Comparison of ENCODE assay signal across 21 mouse cellular contexts in genomic region chr5:77827971-77828370, GRCm38 (mm10).
DNase-seq lines count a peak whose midpoint lies in the region; ATAC-seq and TF ChIP-seq lines count a peak whose summit lies in the region.
"Had no signal": no experiment of that assay in that cellular context is flagged by ENCODE, and none has a peak within 500 bp of the region (broad histone marks: within the 10 kb centered on the region; RNA-seq: fewer than 3 reads in every experiment).

No protein-coding gene starts in this region.

- no peaks in the 10 kb centered on the region for H3K27me3 ChIP-seq in midbrain, embryonic 10.5 days (ENCODE audit: low read depth, poor library complexity, severe bottlenecking)
- no peaks in the 10 kb centered on the region for H3K27me3 ChIP-seq in midbrain, embryonic 16.5 days (ENCODE audit: control insufficient read depth, insufficient read depth, low read depth, low read length)
- no peaks in the 10 kb centered on the region for H3K27me3 ChIP-seq in midbrain, embryonic 12.5 days
- no peaks in the 10 kb centered on the region for H3K27me3 ChIP-seq in midbrain, postnatal 0 days (ENCODE audit: insufficient read depth, low read length)
- no peaks in the 10 kb centered on the region for H3K27me3 ChIP-seq in stomach, postnatal 0 days (ENCODE audit: control insufficient read depth, insufficient read depth, low read length)
- H3K27me3 ChIP-seq: embryonic facial prominence, embryonic 13.5 days; embryonic facial prominence, embryonic 15.5 days; forebrain, embryonic 13.5 days; forebrain, embryonic 15.5 days had no signal

- no peak for ATAC-seq in midbrain, embryonic 16.5 days
- ATAC-seq in midbrain, embryonic 12.5 days (ENCODE audit: low FRiP score, low read depth), result peak; percentile 60; the same call in 1 of the 2 replicates
- no peak for ATAC-seq in midbrain, postnatal 0 days (ENCODE audit: low FRiP score)
- ATAC-seq in stomach, postnatal 0 days (ENCODE audit: low FRiP score, low TSS enrichment), result peak; percentile 29; the same call in 1 of the 2 replicates
- ATAC-seq: forebrain, embryonic 13.5 days had no signal

- H3K4me2 ChIP-seq in midbrain, embryonic 16.5 days (ENCODE audit: low read length), result no peak overlapping the region
- H3K4me2 ChIP-seq in midbrain, embryonic 12.5 days (replicated peaks), result no peak overlapping the region
- no peak overlapping the region for H3K4me2 ChIP-seq in midbrain, postnatal 0 days (ENCODE audit: low read depth, low read length, poor library complexity, severe bottlenecking)
- no peak overlapping the region for H3K4me2 ChIP-seq in stomach, postnatal 0 days (replicated peaks; ENCODE audit: low read depth)
- H3K4me2 ChIP-seq: embryonic facial prominence, embryonic 13.5 days; embryonic facial prominence, embryonic 15.5 days; forebrain, embryonic 13.5 days; forebrain, embryonic 15.5 days had no signal

- no peak overlapping the region for H3K4me3 ChIP-seq in midbrain, embryonic 10.5 days
- H3K4me3 ChIP-seq in midbrain, embryonic 16.5 days (ENCODE audit: low read depth, low read length), result no peak overlapping the region
- no peak overlapping the region for H3K4me3 ChIP-seq in midbrain, embryonic 12.5 days
- H3K4me3 ChIP-seq in midbrain, postnatal 0 days (ENCODE audit: low read depth, low read length), result no peak overlapping the region
- no peak overlapping the region for H3K4me3 ChIP-seq in stomach, postnatal 0 days (ENCODE audit: low read depth, low read length)
- H3K4me3 ChIP-seq: embryonic facial prominence, embryonic 13.5 days; embryonic facial prominence, embryonic 15.5 days; erythroblast, embryonic 14.5 days; forebrain, embryonic 13.5 days; forebrain, embryonic 15.5 days had no signal

- peaks cover 10% of the 10 kb centered on the region for H3K4me1 ChIP-seq in midbrain, embryonic 10.5 days
- H3K4me1 ChIP-seq in midbrain, embryonic 16.5 days (ENCODE audit: control insufficient read depth, insufficient read depth, low read length), result no peaks in the 10 kb centered on the region
- H3K4me1 ChIP-seq in midbrain, embryonic 12.5 days, result no peaks in the 10 kb centered on the region
- H3K4me1 ChIP-seq in midbrain, postnatal 0 days (ENCODE audit: insufficient read depth, low read length), result no peaks in the 10 kb centered on the region
- no peaks in the 10 kb centered on the region for H3K4me1 ChIP-seq in stomach, postnatal 0 days (replicated peaks; ENCODE audit: control insufficient read depth, insufficient read depth)
- H3K4me1 ChIP-seq: embryonic facial prominence, embryonic 13.5 days; embryonic facial prominence, embryonic 15.5 days; forebrain, embryonic 13.5 days; forebrain, embryonic 15.5 days had no signal

- 0 out of 2 replicates have a peak overlapping the region, but pooled peaks have one; percentile 38 for H3K27ac ChIP-seq in midbrain, embryonic 10.5 days (replicated peaks)
- no peak overlapping the region for H3K27ac ChIP-seq in midbrain, embryonic 16.5 days (ENCODE audit: low read length)
- no peak overlapping the region for H3K27ac ChIP-seq in midbrain, embryonic 12.5 days (replicated peaks)
- no peak overlapping the region for H3K27ac ChIP-seq in midbrain, postnatal 0 days (ENCODE audit: low read depth, low read length)
- no peak overlapping the region for H3K27ac ChIP-seq in stomach, postnatal 0 days (replicated peaks)
- H3K27ac ChIP-seq: embryonic facial prominence, embryonic 13.5 days; embryonic facial prominence, embryonic 15.5 days; forebrain, embryonic 13.5 days; forebrain, embryonic 15.5 days had no signal

- no peak overlapping the region for H3K9ac ChIP-seq in midbrain, embryonic 16.5 days (ENCODE audit: low read depth, low read length)
- H3K9ac ChIP-seq in midbrain, embryonic 12.5 days (replicated peaks), result no peak overlapping the region
- H3K9ac ChIP-seq in midbrain, postnatal 0 days (replicated peaks; ENCODE audit: low read length, poor library complexity, severe bottlenecking), result no peak overlapping the region
- no peak overlapping the region for H3K9ac ChIP-seq in stomach, postnatal 0 days (ENCODE audit: low read length)
- H3K9ac ChIP-seq: embryonic facial prominence, embryonic 13.5 days; embryonic facial prominence, embryonic 15.5 days; forebrain, embryonic 13.5 days; forebrain, embryonic 15.5 days had no signal

- TF ChIP-seq CTCF in midbrain, postnatal 0 days (IDR thresholded peaks at IDR 0.05), result no peak
- no peak for TF ChIP-seq CTCF in stomach, postnatal 0 days (IDR thresholded peaks at IDR 0.05; ENCODE audit: low read depth)

- no peaks in the 10 kb centered on the region for H3K36me3 ChIP-seq in midbrain, embryonic 10.5 days
- no peaks in the 10 kb centered on the region for H3K36me3 ChIP-seq in midbrain, embryonic 16.5 days (ENCODE audit: control insufficient read depth, insufficient read depth, low read length)
- no peaks in the 10 kb centered on the region for H3K36me3 ChIP-seq in midbrain, embryonic 12.5 days
- no peaks in the 10 kb centered on the region for H3K36me3 ChIP-seq in midbrain, postnatal 0 days (ENCODE audit: insufficient read depth, low read length)
- H3K36me3 ChIP-seq in stomach, postnatal 0 days (ENCODE audit: control insufficient read depth, insufficient read depth, low read length), result no peaks in the 10 kb centered on the region
- H3K36me3 ChIP-seq: embryonic facial prominence, embryonic 13.5 days; embryonic facial prominence, embryonic 15.5 days; forebrain, embryonic 15.5 days had no signal

- 40% methylated on average over 2 of the region's 2 CpGs for WGBS in midbrain, embryonic 10.5 days
- WGBS in midbrain, embryonic 16.5 days, result 30% methylated on average over 2 of the region's 2 CpGs
- WGBS in midbrain, embryonic 12.5 days, result 24% methylated on average over 2 of the region's 2 CpGs
- 32% methylated on average over 2 of the region's 2 CpGs for WGBS in midbrain, postnatal 0 days
- WGBS in stomach, postnatal 0 days, result 63% methylated on average over 2 of the region's 2 CpGs

- DNase-seq in midbrain, embryonic 10.5 days (ENCODE audit: low spot score), result no peak
- DNase-seq in midbrain, postnatal 0 days (ENCODE audit: low spot score), result no peak
- no peak for DNase-seq in stomach, postnatal 0 days (ENCODE audit: low spot score)
- no peak for DNase-seq in heart, adult 9 months (ENCODE audit: low spot score in 2 of 2)
- DNase-seq: adrenal gland, adult 2 months; adrenal gland, postnatal 10 days; adrenal gland, postnatal 25 days; cerebellum, adult 11 months; cerebellum, adult 18-20 months; cerebellum, adult 8-10 months; cerebellum, adult 9-11 months; cerebellum, postnatal 14 days; cerebellum, postnatal 36 days; embryo, embryonic 11 days had no signal

- no peak for TF ChIP-seq EP300 in stomach, postnatal 0 days (optimal IDR thresholded peaks at IDR 0.05)

- H3K9me3 ChIP-seq in midbrain, embryonic 10.5 days (replicated peaks), result peaks cover 11% of the 10 kb centered on the region
- no peaks in the 10 kb centered on the region for H3K9me3 ChIP-seq in midbrain, embryonic 16.5 days (replicated peaks; ENCODE audit: control insufficient read depth, low read length, poor library complexity, severe bottlenecking)
- H3K9me3 ChIP-seq in midbrain, embryonic 12.5 days, result peaks cover 9% of the 10 kb centered on the region; the same call in 1 of the 2 replicates
- no peaks in the 10 kb centered on the region for H3K9me3 ChIP-seq in midbrain, postnatal 0 days (ENCODE audit: low read length)
- H3K9me3 ChIP-seq in stomach, postnatal 0 days (ENCODE audit: control insufficient read depth, low read length), result no peaks in the 10 kb centered on the region
- H3K9me3 ChIP-seq: forebrain, embryonic 13.5 days; forebrain, embryonic 15.5 days had no signal

Comparison
In these comparisons a context has a peak if more than half of its experiments do, and no peak if none do; other contexts are left out.
1. ATAC-seq: peak in midbrain, embryonic 12.5 days (single experiment) and stomach, postnatal 0 days (single experiment); none in midbrain, embryonic 16.5 days (single experiment) and midbrain, postnatal 0 days (single experiment).